Mouse (Mus musculus) lung, postnatal 0 days (tissue): ENCODE measurements around the gene Fscn3.
A peak's percentile ranks its signal among the peaks of the same experiment; 100 is the strongest.

Source experiments
- CTCF ChIP-seq: IDR thresholded peaks from 2 replicates; pipeline ENCODE4 v1.5.1; 2016; ENCODE audit warnings: antibody characterized with exemption, mild to moderate bottlenecking
- EP300 ChIP-seq: IDR thresholded peaks from 2 replicates; pipeline ENCODE4 v1.6.1; 2016; ENCODE audit warnings: antibody characterized with exemption, mild to moderate bottlenecking, control low read depth

- peak; percentile 55 for TF ChIP-seq CTCF
- TF ChIP-seq EP300: no peak
Observed at GRCm38 (mm10) chr6:28423767-28424695, 3.6 kb upstream of the Fscn3 start.
